Mouse (Mus musculus) kidney, embryonic 14.5 days (tissue): Measurements from ENCODE around the gene Csnk1g2. TPM values are rescaled to one million over a fixed set of nuclear protein-coding genes. Genes with fewer than 3 reads are reported as not detected.

Experiments
- ATAC-seq: fragments of 200-750 bp; cut with Nextera tagmentation; 2 replicates; pipeline ENCODE4 v1.8.0; 2017; ENCODE audit warnings: moderate number of reproducible peaks, mild to moderate bottlenecking, moderate TSS enrichment, moderate library complexity; ENCODE audit not compliant: low FRiP score, low TSS enrichment
- H3K27ac ChIP-seq: fragments of 300-500 bp; sonication (generic); 2 replicates; pipeline ENCODE4 v1.5.1; 2014; ENCODE audit warnings: low read depth, mild to moderate bottlenecking, low read length, moderate library complexity, mixed read lengths
- H3K27me3 ChIP-seq: fragments of 300-500 bp; sonication (generic); 2 replicates; pipeline ENCODE4 v1.6.1; 2014; ENCODE audit warnings: mild to moderate bottlenecking, low read length; ENCODE audit not compliant: control insufficient read depth, insufficient read depth
- H3K36me3 ChIP-seq: fragments of 300-500 bp; sonication (generic); 2 replicates; pipeline ENCODE4 v1.6.1; 2014; ENCODE audit warnings: low read length, mixed read lengths; ENCODE audit not compliant: control insufficient read depth, insufficient read depth
- H3K4me1 ChIP-seq: fragments of 300-500 bp; sonication (generic); 2 replicates; pipeline ENCODE4 v1.6.1; 2014; ENCODE audit warnings: low read length, mixed read lengths; ENCODE audit not compliant: control insufficient read depth, insufficient read depth
- H3K4me2 ChIP-seq: fragments of 300-500 bp; sonication (generic); replicated peaks from 2 replicates; pipeline ENCODE4 v1.6.1; 2014; ENCODE audit warnings: low read depth, mild to moderate bottlenecking, low read length
- H3K4me3 ChIP-seq: fragments of 300-500 bp; sonication (generic); 2 replicates; pipeline ENCODE4 v1.5.1; 2014; ENCODE audit warnings: mild to moderate bottlenecking, low read length
- H3K9ac ChIP-seq: fragments of 300-500 bp; sonication (generic); 2 replicates; pipeline ENCODE4 v1.6.1; 2014; ENCODE audit warnings: low read depth, mild to moderate bottlenecking, low read length, moderate library complexity
- H3K9me3 ChIP-seq: fragments of 300-500 bp; sonication (generic); 2 replicates; pipeline ENCODE4 v1.6.1; 2016; ENCODE audit warnings: low read length; ENCODE audit not compliant: control insufficient read depth
- WGBS: fragments of 180-500 bp; shearing (Covaris S2); extraction: QIAGEN DNeasy Blood & Tissue Kit; methylation state at CpG from one replicate; pipeline ENCODE4 v1.1.7; 2014; 5-methylcytosine and 5-hydroxymethylcytosine counted together
- polyA plus RNA-seq: library from polyadenylated mRNA; unstranded; fragments of >200 nt; fragmentation: Nextera tagmentation; extraction: Ambion mirVana; gene quantifications from 2 replicates; pipeline ENCODE4 v1.2.1, GENCODE M21; 2014

Gene Csnk1g2
- polyA plus RNA-seq, 1 experiment from 2014 or later, result 127 TPM

- Histone ChIP-seq H3K9ac (peak overlapping the region; percentile 86), H3K4me2 (peak overlapping the region; percentile 84), H3K27ac (peak overlapping the region; percentile 74), H3K36me3 (0 out of 2 replicates have a peak, but pooled peaks cover 4% of the 10 kb centered on the region), H3K4me3 (peak overlapping the region; percentile 65), H3K27me3 (no peaks in the 10 kb centered on the region), H3K9me3 (no peaks in the 10 kb centered on the region), H3K4me1 (peaks cover 23% of the 10 kb centered on the region)
- ATAC-seq, result peak; percentile 85
- WGBS, result under 1% methylated on average over 63 of the region's 72 CpGs
These were observed 33.7 kb downstream of the Csnk1g2 start for GRCm38 (mm10) chr10:80656130-80656862.

GRCm38 (mm10) chr10:80656863-80657623 lies 34.4 kb downstream of the Csnk1g2 start, which contains the start of gene Btbd2:
Btbd2 (minus strand) TSS chr10:80657071.
- no peaks in the 10 kb centered on the region for H3K27me3 ChIP-seq
- H3K4me3 ChIP-seq, result peak within 1 kb of the TSS; percentile 65
- 0 out of 2 replicates have a peak, but pooled peaks cover 4% of the 10 kb centered on the region for H3K36me3 ChIP-seq
- H3K4me2 ChIP-seq, result peak within 1 kb of the TSS; percentile 84
- peak within 1 kb of the TSS; percentile 74 for H3K27ac ChIP-seq
- 17% methylated on average over 15 of the region's 15 CpGs for WGBS
- H3K9me3 ChIP-seq, result no peaks in the 10 kb centered on the region
- ATAC-seq, result peak; percentile 50
- peaks cover 23% of the 10 kb centered on the region for H3K4me1 ChIP-seq
- peak within 1 kb of the TSS; percentile 86 for H3K9ac ChIP-seq

- Histone ChIP-seq H3K36me3 (no peaks in the 10 kb centered on the region), H3K9ac (no peak overlapping the region), H3K4me3 (no peak overlapping the region), H3K27me3 (no peaks in the 10 kb centered on the region), H3K4me1 (peaks cover 26% of the 10 kb centered on the region), H3K9me3 (no peaks in the 10 kb centered on the region), H3K4me2 (no peak overlapping the region), H3K27ac (no peak overlapping the region)
- no peak for ATAC-seq
- whole genome bisulfite sequencing, result 87% methylated on average over 14 of the region's 14 CpGs
These were observed 35.7 kb downstream of the Csnk1g2 start for GRCm38 (mm10) chr10:80658194-80658840.

GRCm38 (mm10) chr10:80658841-80659202 lies 36.2 kb downstream of the Csnk1g2 start:
- H3K27ac ChIP-seq, result no peak overlapping the region
- no peak for ATAC-seq
- no peaks in the 10 kb centered on the region for H3K27me3 ChIP-seq
- H3K4me3 ChIP-seq, result no peak overlapping the region
- peaks cover 31% of the 10 kb centered on the region for H3K4me1 ChIP-seq
- H3K9me3 ChIP-seq, result no peaks in the 10 kb centered on the region
- 63% methylated on average over 4 of the region's 4 CpGs for WGBS
- H3K36me3 ChIP-seq, result no peaks in the 10 kb centered on the region
- no peak overlapping the region for H3K9ac ChIP-seq
- peak overlapping the region; percentile 15; the same call in 1 of the 2 replicates for H3K4me2 ChIP-seq

GRCm38 (mm10) chr10:80659213-80659612 lies 36.6 kb downstream of the Csnk1g2 start:
- H3K27ac ChIP-seq, result no peak overlapping the region
- no peak for ATAC-seq
- H3K27me3 ChIP-seq, result no peaks in the 10 kb centered on the region
- H3K4me1 ChIP-seq, result peaks cover 35% of the 10 kb centered on the region
- no peaks in the 10 kb centered on the region for H3K36me3 ChIP-seq
- H3K9ac ChIP-seq, result no peak overlapping the region
- H3K9me3 ChIP-seq, result no peaks in the 10 kb centered on the region
- peak overlapping the region; percentile 15; the same call in 1 of the 2 replicates for H3K4me2 ChIP-seq
- no peak overlapping the region; the same call in 1 of the 2 replicates for H3K4me3 ChIP-seq
- 20% methylated on average over 10 of the region's 10 CpGs for WGBS

- Histone ChIP-seq H3K4me3 (no peak overlapping the region), H3K9me3 (no peaks in the 10 kb centered on the region), H3K27me3 (no peaks in the 10 kb centered on the region), H3K27ac (no peak overlapping the region), H3K4me1 (peaks cover 42% of the 10 kb centered on the region), H3K9ac (no peak overlapping the region), H3K4me2 (no peak overlapping the region), H3K36me3 (peaks cover 4% of the 10 kb centered on the region)
- 37% methylated on average over 5 of the region's 5 CpGs for WGBS
- ATAC-seq, result no peak
These were observed 38.5 kb downstream of the Csnk1g2 start for GRCm38 (mm10) chr10:80661149-80661548.

- ATAC-seq, result no peak
- Histone ChIP-seq H3K4me2 (0 out of 2 replicates have a peak overlapping the region, but pooled peaks have one; percentile 0), H3K9me3 (no peaks in the 10 kb centered on the region), H3K27me3 (no peaks in the 10 kb centered on the region), H3K27ac (peak overlapping the region; percentile 43; the same call in 1 of the 2 replicates), H3K36me3 (peaks cover 28% of the 10 kb centered on the region), H3K4me3 (no peak overlapping the region), H3K4me1 (peaks cover 40% of the 10 kb centered on the region), H3K9ac (no peak overlapping the region)
- WGBS, result 20% methylated on average over 5 of the region's 5 CpGs
These were observed 41.0 kb downstream of the Csnk1g2 start for GRCm38 (mm10) chr10:80663485-80664196.

GRCm38 (mm10) chr10:80664197-80665015 lies 41.8 kb downstream of the Csnk1g2 start:
- no peak overlapping the region for H3K4me3 ChIP-seq
- H3K4me1 ChIP-seq, result peaks cover 36% of the 10 kb centered on the region
- 19% methylated on average over 16 of the region's 16 CpGs for WGBS
- H3K9ac ChIP-seq, result peak overlapping the region; percentile 42
- H3K27me3 ChIP-seq, result no peaks in the 10 kb centered on the region
- H3K4me2 ChIP-seq, result peak overlapping the region; percentile 31; the same call in 1 of the 2 replicates
- H3K9me3 ChIP-seq, result no peaks in the 10 kb centered on the region
- ATAC-seq, result peak; percentile 48
- peak overlapping the region; percentile 81 for H3K27ac ChIP-seq
- H3K36me3 ChIP-seq, result peaks cover 36% of the 10 kb centered on the region
